Mouse (Mus musculus) ovary, adult 18-20 months (tissue): ENCODE data around the gene Fam129b.

Experiments
- DNase-seq: peaks from one replicate; pipeline ENCODE4 v3.0.0; 2022; ENCODE audit warnings: low spot score, mixed read lengths

Fam129b gene

GRCm38 (mm10) chr2:32965511-32966183 is 89.7 kb downstream of the Fam129b start:
- DNase-seq: no peak

GRCm38 (mm10) chr2:32966184-32966688 is 90.3 kb downstream of the Fam129b start:
- no peak for DNase-seq

- DNase-seq: peak; percentile 76
Measured at GRCm38 (mm10) chr2:32966689-32967631, 91.0 kb downstream of the Fam129b start.

- DNase-seq: no peak
Measured at GRCm38 (mm10) chr2:32968024-32968614, 92.2 kb downstream of the Fam129b start.

GRCm38 (mm10) chr2:32969326-32969725 is 93.4 kb downstream of the Fam129b start:
- no peak for DNase-seq

- DNase-seq: no peak
Measured at GRCm38 (mm10) chr2:32971235-32971634, 95.3 kb downstream of the Fam129b start.

GRCm38 (mm10) chr2:32974216-32974615 is 98.3 kb downstream of the Fam129b start:
- no peak for DNase-seq
